Mouse (Mus musculus) monocyte, adult 2 months (primary cell): ENCODE data around the gene Ipp.
A peak's percentile ranks its signal among the peaks of the same experiment; 100 is the strongest.

Source experiments
- DNase-seq, 2 experiments: peaks; one replicate each; pipeline ENCODE4 v3.0.0; 2022; ENCODE audit warnings: low spot score in 2 of 2, low read depth in 1 of 2

Gene Ipp

DNA sequence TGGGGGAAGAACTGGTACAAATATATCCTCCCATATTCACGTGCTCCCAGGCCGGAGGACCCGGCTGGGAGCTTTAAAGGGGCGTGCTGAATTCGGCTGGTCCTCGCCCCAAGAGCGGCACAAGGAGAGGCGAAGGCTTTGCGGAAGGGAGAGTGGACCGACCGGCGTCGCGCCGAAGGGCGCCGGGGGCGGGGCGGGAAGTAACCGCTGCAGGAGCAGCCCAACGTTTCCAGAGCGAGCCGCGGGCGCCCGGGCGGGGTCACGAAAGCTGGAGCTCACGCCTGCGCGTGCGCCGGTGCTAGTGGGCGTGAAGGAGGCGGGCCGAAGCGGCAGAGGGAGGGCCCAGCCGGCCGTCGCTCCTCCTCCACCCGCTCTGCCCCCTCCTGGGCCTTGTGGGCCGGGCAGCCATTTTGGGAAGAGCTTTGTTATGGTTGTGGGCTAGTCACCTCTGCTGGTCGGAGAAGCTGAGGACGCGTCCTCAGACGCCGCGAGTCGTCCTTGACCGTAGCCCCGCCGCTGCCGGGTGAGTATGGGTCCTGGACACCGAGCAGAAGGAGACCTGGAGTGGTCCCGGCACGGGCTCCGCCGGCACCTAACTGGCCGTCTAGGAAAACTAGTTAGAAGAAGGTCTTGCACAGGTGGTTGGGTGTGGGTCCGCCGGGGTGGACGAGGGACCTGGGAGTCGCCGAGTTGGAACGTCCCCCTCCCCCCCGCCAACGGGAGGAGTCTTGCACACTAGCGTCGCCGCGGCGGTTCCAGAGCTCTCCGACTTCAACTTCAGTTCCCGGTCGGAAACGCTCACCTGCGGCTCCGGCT lies 50.2 kb downstream of the Ipp start, which contains the start of gene Gpbp1l1:
TSS of gene Gpbp1l1 (plus strand) at position 353 of the 816 bp plus-strand sequence.
- DNase-seq = peak; percentile 96 to 98

DNA sequence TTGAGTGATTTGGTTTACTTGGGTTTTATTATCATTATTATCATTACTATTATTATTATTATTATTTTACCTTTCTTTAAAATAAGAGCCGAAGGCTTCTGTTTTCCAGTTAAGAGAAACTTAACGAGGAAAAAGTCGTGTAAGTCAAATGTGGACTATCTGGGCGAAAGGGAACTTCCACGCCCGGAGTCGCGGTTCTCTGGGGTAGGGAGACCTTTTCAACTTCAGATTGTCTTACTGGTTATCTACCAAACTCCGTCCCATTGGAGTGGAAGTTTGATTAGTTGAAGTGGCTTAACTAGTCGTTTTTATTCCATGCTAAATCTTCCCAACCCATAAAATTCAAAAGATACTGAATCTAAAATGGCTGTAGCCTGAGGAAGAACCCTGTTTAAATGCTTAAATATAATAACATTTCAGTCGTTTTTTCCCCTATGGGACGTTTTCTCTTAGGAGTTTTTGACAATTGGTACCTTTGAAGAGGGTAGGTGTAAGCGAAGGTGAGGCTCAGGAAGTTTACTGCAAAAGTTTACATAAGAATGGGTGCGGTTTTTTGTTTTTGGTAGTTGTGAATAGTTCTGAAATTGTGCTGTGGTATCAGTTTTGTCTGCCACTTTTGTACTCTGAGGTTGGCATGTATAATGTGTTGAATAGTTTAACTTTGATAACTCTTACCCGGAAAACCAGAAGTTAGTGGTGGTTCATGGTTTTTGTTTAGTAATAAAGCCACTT lies 51.0 kb downstream of the Ipp start:
- DNase-seq = no peak
